29 mouse cellular contexts compared by ENCODE assay signal in the genomic region with DNA sequence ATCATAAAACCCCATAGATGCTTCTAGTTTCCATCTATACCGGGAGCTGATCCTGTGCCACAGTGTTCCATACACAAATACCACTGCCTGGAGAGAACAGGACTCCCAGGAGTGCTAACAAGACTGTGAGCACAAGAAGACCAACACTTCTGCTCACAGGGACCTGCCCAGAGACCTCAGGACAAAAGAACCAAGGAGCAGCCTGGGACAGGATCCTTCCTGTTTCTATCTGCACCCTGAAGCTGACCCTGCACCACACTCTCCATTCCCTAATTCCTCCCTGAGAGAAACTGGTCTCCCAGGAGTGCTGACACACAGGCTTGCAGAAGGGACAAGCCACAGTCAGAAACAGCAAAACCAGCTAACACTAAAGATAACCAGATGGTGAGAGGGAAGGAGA.
"Had no signal": no experiment of that assay in that cellular context is flagged by ENCODE, and none has a peak within 500 bp of the region (broad histone marks: within the 10 kb centered on the region; RNA-seq: fewer than 3 reads in every experiment).

No protein-coding gene starts in this region.

- H3K4me3 ChIP-seq: heart, embryonic 12.5 days; heart, embryonic 13.5 days; heart, embryonic 15.5 days; hindbrain, embryonic 10.5 days; hindbrain, embryonic 12.5 days; hindbrain, embryonic 13.5 days; hindbrain, embryonic 15.5 days; intestine, embryonic 15.5 days; kidney, embryonic 15.5 days; layer of hippocampus, adult 2 months; left cerebral cortex, adult 2 months had no signal

- DNase-seq: heart, postnatal 10 days; heart, postnatal 14 days; heart, postnatal 4 days; kidney, adult 11 months; kidney, adult 18-20 months; kidney, adult 2 months; kidney, adult 8-10 months; kidney, adult 9 months; kidney, postnatal 10 days; kidney, postnatal 14 days; kidney, postnatal 25 days; kidney, postnatal 36 days; kidney, postnatal 4 days; layer of hippocampus, adult 9-11 months; layer of hippocampus, postnatal 36 days had no signal

- H3K27me3 ChIP-seq: heart, embryonic 12.5 days; heart, embryonic 13.5 days; heart, embryonic 15.5 days; hindbrain, embryonic 12.5 days; hindbrain, embryonic 13.5 days; hindbrain, embryonic 15.5 days; intestine, embryonic 15.5 days; kidney, embryonic 15.5 days had no signal

- H3K36me3 ChIP-seq: heart, embryonic 12.5 days; heart, embryonic 13.5 days; heart, embryonic 15.5 days; hindbrain, embryonic 10.5 days; hindbrain, embryonic 12.5 days; hindbrain, embryonic 13.5 days; hindbrain, embryonic 15.5 days; intestine, embryonic 15.5 days; kidney, embryonic 15.5 days had no signal

- H3K9me3 ChIP-seq: heart, embryonic 13.5 days; heart, embryonic 15.5 days; hindbrain, embryonic 10.5 days; hindbrain, embryonic 12.5 days; hindbrain, embryonic 13.5 days; hindbrain, embryonic 15.5 days; intestine, embryonic 15.5 days; kidney, embryonic 15.5 days had no signal

- H3K4me1 ChIP-seq: heart, embryonic 12.5 days; heart, embryonic 13.5 days; heart, embryonic 15.5 days; hindbrain, embryonic 10.5 days; hindbrain, embryonic 12.5 days; hindbrain, embryonic 13.5 days; hindbrain, embryonic 15.5 days; intestine, embryonic 15.5 days; kidney, embryonic 15.5 days had no signal

- H3K27ac ChIP-seq: heart, embryonic 13.5 days; heart, embryonic 15.5 days; hindbrain, embryonic 10.5 days; hindbrain, embryonic 12.5 days; hindbrain, embryonic 13.5 days; hindbrain, embryonic 14.5 days; hindbrain, embryonic 15.5 days; hindbrain, postnatal 0 days; intestine, embryonic 15.5 days; kidney, embryonic 15.5 days; kidney, postnatal 0 days; layer of hippocampus, adult 2 months; left cerebral cortex, adult 2 months had no signal
